Mouse (Mus musculus): ENCODE measurements around the gene Mdga2. TPM values are rescaled to one million over a fixed set of nuclear protein-coding genes. Genes with fewer than 3 reads are reported as not detected.

Mdga2 gene
- polyA plus RNA-seq, 1 experiment from 2014 or later, result 1.9 TPM

DNA sequence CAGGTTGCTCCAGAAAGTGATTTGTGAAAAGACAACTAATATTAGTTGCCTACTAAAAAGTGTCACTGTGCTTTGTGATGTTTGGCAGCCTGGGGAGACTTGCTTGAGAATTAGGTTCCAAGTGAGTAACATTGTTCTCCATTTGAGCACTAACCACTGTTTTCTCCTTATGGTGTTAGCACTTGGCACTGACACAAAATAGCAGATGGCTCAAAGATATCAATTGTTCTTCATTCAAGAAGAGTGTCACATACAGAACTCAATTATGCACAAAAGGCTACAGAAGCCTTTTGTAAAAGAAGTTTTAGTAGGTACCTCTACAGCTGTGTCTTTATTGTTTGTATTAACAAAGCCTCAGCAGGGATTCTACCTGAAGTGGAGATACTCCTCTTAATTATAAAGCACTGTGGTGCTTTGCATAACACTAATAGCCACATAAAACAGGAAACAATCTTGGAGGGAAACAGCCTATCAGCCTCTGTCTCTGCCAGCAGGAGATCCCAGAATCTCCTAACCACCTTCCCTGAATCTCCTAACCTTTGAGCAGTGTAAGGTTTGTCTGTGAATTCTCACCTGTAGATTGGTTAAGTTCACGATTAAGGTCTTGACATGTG lies 630.6 kb downstream of the Mdga2 start:
- Histone ChIP-seq H3K27me3 (ENCODE audit: insufficient read depth, low read length) (no peaks in the 10 kb centered on the region), H3K4me3 (ENCODE audit: low read length) (no peak overlapping the region), H3K4me1 (ENCODE audit: insufficient read depth, low read length) (no peaks in the 10 kb centered on the region), H3K4me2 (replicated peaks; ENCODE audit: low read depth, low read length) (no peak overlapping the region), H3K9me3 (ENCODE audit: low read length) (no peaks in the 10 kb centered on the region), H3K36me3 (ENCODE audit: insufficient read depth, low read length) (no peaks in the 10 kb centered on the region), H3K27ac (ENCODE audit: low read length) (no peak overlapping the region), H3K9ac (replicated peaks; ENCODE audit: low read length) (no peak overlapping the region)
- WGBS, result 32% methylated on average over 1 of the region's 1 CpGs
- no peak for ATAC-seq (ENCODE audit: low FRiP score, low TSS enrichment)

DNA sequence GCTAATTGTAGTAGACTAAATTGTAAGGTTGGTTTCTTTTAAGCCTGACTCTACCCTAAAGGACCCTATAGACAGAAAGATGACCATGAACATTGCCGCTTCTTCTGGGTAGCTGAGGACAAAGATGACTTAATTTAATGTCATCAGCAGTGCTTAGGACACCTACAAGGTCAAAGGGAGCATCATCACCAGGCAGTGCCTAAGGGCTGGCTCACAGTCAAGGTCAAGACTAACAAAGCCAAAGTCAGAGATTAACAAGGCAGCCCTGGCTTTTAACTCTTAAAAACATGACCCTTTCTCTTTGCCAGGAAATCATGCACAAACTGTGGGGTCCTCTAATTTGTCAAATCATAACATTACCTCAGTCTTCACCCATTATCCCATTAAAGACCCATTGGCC lies 657.0 kb downstream of the Mdga2 start:
- no peak overlapping the region for H3K27ac ChIP-seq (ENCODE audit: low read length)
- no peak overlapping the region for H3K4me3 ChIP-seq (ENCODE audit: low read length)
- H3K9ac ChIP-seq (replicated peaks; ENCODE audit: low read length), result no peak overlapping the region
- H3K9me3 ChIP-seq (ENCODE audit: low read length), result no peaks in the 10 kb centered on the region
- WGBS, result 94% methylated on average over 1 of the region's 1 CpGs
- H3K4me1 ChIP-seq (ENCODE audit: insufficient read depth, low read length), result no peaks in the 10 kb centered on the region
- H3K36me3 ChIP-seq (ENCODE audit: insufficient read depth, low read length), result no peaks in the 10 kb centered on the region
- H3K27me3 ChIP-seq (ENCODE audit: insufficient read depth, low read length), result no peaks in the 10 kb centered on the region
- H3K4me2 ChIP-seq (replicated peaks; ENCODE audit: low read depth, low read length), result no peak overlapping the region
- no peak for ATAC-seq (ENCODE audit: low FRiP score, low TSS enrichment)

GRCm38 (mm10) chr12:66556846-66557245 lies 665.5 kb downstream of the Mdga2 start:
- no peak overlapping the region for H3K4me3 ChIP-seq (ENCODE audit: low read length)
- no peak overlapping the region for H3K27ac ChIP-seq (ENCODE audit: low read length)
- H3K4me2 ChIP-seq (replicated peaks; ENCODE audit: low read depth, low read length), result no peak overlapping the region
- 63% methylated on average over 3 of the region's 3 CpGs for WGBS
- no peak for ATAC-seq (ENCODE audit: low FRiP score, low TSS enrichment)
- H3K27me3 ChIP-seq (ENCODE audit: insufficient read depth, low read length), result no peaks in the 10 kb centered on the region
- H3K4me1 ChIP-seq (ENCODE audit: insufficient read depth, low read length), result no peaks in the 10 kb centered on the region
- no peak overlapping the region for H3K9ac ChIP-seq (replicated peaks; ENCODE audit: low read length)
- no peaks in the 10 kb centered on the region for H3K36me3 ChIP-seq (ENCODE audit: insufficient read depth, low read length)
- H3K9me3 ChIP-seq (ENCODE audit: low read length), result no peaks in the 10 kb centered on the region

DNA sequence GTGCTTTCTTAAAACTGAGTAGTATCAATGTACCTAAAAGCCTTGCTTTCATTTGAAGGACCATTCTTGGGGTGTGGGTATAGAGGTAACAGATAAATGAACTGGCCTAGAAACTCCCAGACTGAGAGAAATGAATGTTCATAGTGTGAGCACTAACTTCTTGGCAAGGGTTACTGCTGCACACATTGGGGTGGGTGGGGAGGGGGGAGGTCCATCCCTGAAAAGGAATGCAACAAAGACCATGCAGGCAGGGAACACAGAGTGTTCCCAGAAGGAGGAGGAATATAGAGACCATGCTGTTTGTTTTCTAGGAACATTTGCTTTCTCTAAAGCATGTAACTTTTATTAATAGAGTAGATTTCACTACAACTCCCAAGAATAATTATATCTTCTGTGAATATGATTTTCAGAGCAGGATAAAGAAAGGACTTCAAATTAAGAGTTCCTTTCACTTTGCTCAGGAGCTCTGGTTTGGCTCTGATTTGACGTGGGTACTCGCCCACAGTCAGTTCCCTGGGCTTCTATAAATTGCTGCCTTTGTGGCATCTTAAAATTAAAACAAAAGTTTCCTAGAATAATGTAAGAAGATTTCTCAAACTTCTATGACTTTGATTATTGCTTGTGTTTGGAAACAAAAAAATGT lies 666.0 kb downstream of the Mdga2 start:
- Histone ChIP-seq H3K36me3 (ENCODE audit: insufficient read depth, low read length) (no peaks in the 10 kb centered on the region), H3K4me3 (ENCODE audit: low read length) (no peak overlapping the region), H3K4me1 (ENCODE audit: insufficient read depth, low read length) (no peaks in the 10 kb centered on the region), H3K27me3 (ENCODE audit: insufficient read depth, low read length) (no peaks in the 10 kb centered on the region), H3K9me3 (ENCODE audit: low read length) (no peaks in the 10 kb centered on the region), H3K27ac (ENCODE audit: low read length) (no peak overlapping the region), H3K9ac (replicated peaks; ENCODE audit: low read length) (no peak overlapping the region), H3K4me2 (replicated peaks; ENCODE audit: low read depth, low read length) (no peak overlapping the region)
- no peak for ATAC-seq (ENCODE audit: low FRiP score, low TSS enrichment)
- 77% methylated on average over 2 of the region's 2 CpGs for WGBS

- Histone ChIP-seq H3K4me1 (ENCODE audit: insufficient read depth, low read length) (no peaks in the 10 kb centered on the region), H3K9me3 (ENCODE audit: low read length) (no peaks in the 10 kb centered on the region), H3K4me3 (ENCODE audit: low read length) (no peak overlapping the region), H3K9ac (replicated peaks; ENCODE audit: low read length) (no peak overlapping the region), H3K27me3 (ENCODE audit: insufficient read depth, low read length) (no peaks in the 10 kb centered on the region), H3K36me3 (ENCODE audit: insufficient read depth, low read length) (no peaks in the 10 kb centered on the region), H3K4me2 (replicated peaks; ENCODE audit: low read depth, low read length) (no peak overlapping the region), H3K27ac (ENCODE audit: low read length) (no peak overlapping the region)
- no peak for ATAC-seq (ENCODE audit: low FRiP score, low TSS enrichment)
- 50% methylated on average over 2 of the region's 2 CpGs for WGBS
Measured at GRCm38 (mm10) chr12:66524973-66525372, 697.4 kb downstream of the Mdga2 start.

DNA sequence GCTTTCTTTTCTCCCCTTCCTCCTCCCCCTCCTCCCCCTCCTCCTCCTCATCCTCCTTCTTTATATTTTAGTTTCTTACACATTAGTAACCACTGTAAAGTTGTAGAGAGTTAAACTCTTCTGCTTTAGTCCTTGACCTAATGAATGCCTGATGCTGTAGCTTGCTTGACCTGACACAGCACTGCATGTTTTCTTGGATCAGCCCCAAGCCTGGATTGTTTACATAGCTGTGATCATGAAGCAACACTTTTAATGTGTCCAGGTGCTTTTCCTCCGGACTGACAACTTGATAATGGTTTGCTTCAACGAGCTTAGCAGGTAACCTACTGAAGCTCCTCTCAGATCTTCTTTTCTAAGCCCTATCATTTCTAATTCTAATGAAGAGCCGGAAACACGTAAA lies 723.1 kb downstream of the Mdga2 start:
- Histone ChIP-seq H3K36me3 (ENCODE audit: insufficient read depth, low read length) (no peaks in the 10 kb centered on the region), H3K4me3 (ENCODE audit: low read length) (no peak overlapping the region), H3K4me1 (ENCODE audit: insufficient read depth, low read length) (no peaks in the 10 kb centered on the region), H3K4me2 (replicated peaks; ENCODE audit: low read depth, low read length) (no peak overlapping the region), H3K27ac (ENCODE audit: low read length) (no peak overlapping the region), H3K9me3 (ENCODE audit: low read length) (no peaks in the 10 kb centered on the region), H3K9ac (replicated peaks; ENCODE audit: low read length) (no peak overlapping the region), H3K27me3 (ENCODE audit: insufficient read depth, low read length) (no peaks in the 10 kb centered on the region)
- WGBS, result 31% methylated on average over 4 of the region's 4 CpGs
- ATAC-seq (ENCODE audit: low FRiP score, low TSS enrichment), result peak; percentile 85

GRCm38 (mm10) chr12:66470868-66471267 lies 751.5 kb downstream of the Mdga2 start:
- Histone ChIP-seq H3K4me1 (ENCODE audit: insufficient read depth, low read length) (no peaks in the 10 kb centered on the region), H3K27ac (ENCODE audit: low read length) (no peak overlapping the region), H3K4me3 (ENCODE audit: low read length) (no peak overlapping the region), H3K9ac (replicated peaks; ENCODE audit: low read length) (no peak overlapping the region), H3K9me3 (ENCODE audit: low read length) (no peaks in the 10 kb centered on the region), H3K4me2 (replicated peaks; ENCODE audit: low read depth, low read length) (no peak overlapping the region), H3K27me3 (ENCODE audit: insufficient read depth, low read length) (no peaks in the 10 kb centered on the region), H3K36me3 (ENCODE audit: insufficient read depth, low read length) (no peaks in the 10 kb centered on the region)
- no peak for ATAC-seq (ENCODE audit: low FRiP score, low TSS enrichment)
- WGBS, result 58% methylated on average over 4 of the region's 4 CpGs

DNA sequence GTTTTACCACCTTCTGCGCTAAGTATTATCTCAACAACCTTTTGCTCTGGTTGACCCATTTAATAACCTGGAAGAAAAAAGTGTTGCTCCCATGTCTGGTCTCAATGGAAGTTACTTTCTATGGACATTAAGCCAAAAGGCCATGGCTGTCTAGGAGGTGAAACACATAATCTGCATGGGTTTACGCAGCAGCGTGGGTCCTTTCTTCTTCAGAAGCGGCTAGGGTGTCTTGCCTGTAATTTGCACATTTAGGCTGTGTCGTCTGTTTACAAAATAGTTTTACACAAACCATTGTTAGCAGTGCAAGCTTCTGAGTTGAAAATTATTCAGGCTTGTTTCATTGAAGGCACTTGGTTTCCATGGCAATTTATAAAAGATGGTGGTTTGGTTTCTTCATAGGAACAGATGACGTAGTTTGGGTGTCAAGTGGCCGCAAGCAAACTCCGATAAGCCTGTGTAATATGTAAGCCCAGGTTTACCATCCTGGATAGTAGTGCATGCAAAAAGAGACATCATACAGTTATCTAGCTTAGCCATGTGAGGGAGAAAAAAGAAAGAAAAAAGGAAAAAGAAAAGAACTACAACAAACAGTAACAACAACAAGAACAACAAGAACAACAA lies 752.0 kb downstream of the Mdga2 start:
- Histone ChIP-seq H3K4me1 (ENCODE audit: insufficient read depth, low read length) (no peaks in the 10 kb centered on the region), H3K27me3 (ENCODE audit: insufficient read depth, low read length) (no peaks in the 10 kb centered on the region), H3K4me3 (ENCODE audit: low read length) (no peak overlapping the region), H3K9me3 (ENCODE audit: low read length) (no peaks in the 10 kb centered on the region), H3K9ac (replicated peaks; ENCODE audit: low read length) (no peak overlapping the region), H3K4me2 (replicated peaks; ENCODE audit: low read depth, low read length) (no peak overlapping the region), H3K36me3 (ENCODE audit: insufficient read depth, low read length) (no peaks in the 10 kb centered on the region), H3K27ac (ENCODE audit: low read length) (no peak overlapping the region)
- 89% methylated on average over 8 of the region's 8 CpGs for WGBS
- no peak for ATAC-seq (ENCODE audit: low FRiP score, low TSS enrichment)

DNA sequence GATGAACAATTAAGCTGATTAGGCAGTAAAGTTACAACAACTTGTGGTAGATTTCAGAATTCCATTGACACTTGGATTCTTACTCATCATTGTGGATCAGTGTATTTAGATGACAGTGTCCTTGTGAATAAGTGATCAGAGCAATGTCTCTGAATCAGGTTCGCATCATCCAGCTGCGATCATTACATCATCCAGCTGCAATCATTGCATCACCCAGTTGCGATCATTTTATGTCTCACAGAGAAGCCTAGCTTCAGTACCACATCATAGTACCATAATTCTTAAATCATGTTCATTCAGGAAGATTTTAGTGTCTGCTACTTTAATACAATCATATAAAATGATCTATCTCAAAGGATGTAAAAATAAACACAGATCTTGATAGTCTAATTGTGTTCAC lies 756.8 kb downstream of the Mdga2 start:
- Histone ChIP-seq H3K9ac (replicated peaks; ENCODE audit: low read length) (no peak overlapping the region), H3K27ac (ENCODE audit: low read length) (no peak overlapping the region), H3K27me3 (ENCODE audit: insufficient read depth, low read length) (no peaks in the 10 kb centered on the region), H3K4me3 (ENCODE audit: low read length) (no peak overlapping the region), H3K36me3 (ENCODE audit: insufficient read depth, low read length) (no peaks in the 10 kb centered on the region), H3K4me2 (replicated peaks; ENCODE audit: low read depth, low read length) (no peak overlapping the region), H3K9me3 (ENCODE audit: low read length) (no peaks in the 10 kb centered on the region), H3K4me1 (ENCODE audit: insufficient read depth, low read length) (no peaks in the 10 kb centered on the region)
- no peak for ATAC-seq (ENCODE audit: low FRiP score, low TSS enrichment)
- 96% methylated on average over 3 of the region's 3 CpGs for WGBS

DNA sequence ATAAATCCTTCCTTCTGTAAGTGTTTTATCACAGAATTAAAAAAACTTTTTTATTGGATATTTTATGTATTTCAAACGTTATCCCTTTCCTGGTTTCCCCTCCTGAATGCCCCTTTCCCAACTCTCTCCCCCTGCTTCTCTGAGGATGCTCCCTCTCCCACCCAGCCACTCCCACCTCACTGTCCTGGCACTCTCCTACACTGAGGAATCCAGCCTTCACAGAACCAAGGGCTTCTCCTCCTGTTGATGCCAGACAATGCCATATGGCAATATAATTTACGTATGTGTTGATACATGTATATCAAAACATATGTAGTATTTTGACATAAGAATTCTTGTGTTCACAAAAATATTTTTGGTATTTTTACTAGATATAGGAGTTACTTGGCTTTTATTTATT lies 779.0 kb downstream of the Mdga2 start:
- ATAC-seq (ENCODE audit: low FRiP score, low TSS enrichment), result no peak
- no peak overlapping the region for H3K4me3 ChIP-seq (ENCODE audit: low read length)
- WGBS, result 60% methylated on average over 2 of the region's 2 CpGs
- no peaks in the 10 kb centered on the region for H3K9me3 ChIP-seq (ENCODE audit: low read length)
- no peak overlapping the region for H3K4me2 ChIP-seq (replicated peaks; ENCODE audit: low read depth, low read length)
- no peak overlapping the region for H3K27ac ChIP-seq (ENCODE audit: low read length)
- H3K27me3 ChIP-seq (ENCODE audit: insufficient read depth, low read length), result no peaks in the 10 kb centered on the region
- no peak overlapping the region for H3K9ac ChIP-seq (replicated peaks; ENCODE audit: low read length)
- no peaks in the 10 kb centered on the region for H3K4me1 ChIP-seq (ENCODE audit: insufficient read depth, low read length)
- H3K36me3 ChIP-seq (ENCODE audit: insufficient read depth, low read length), result no peaks in the 10 kb centered on the region
